Mouse (Mus musculus) kidney, embryonic 15.5 days (tissue): Measurements from ENCODE around the gene Dcxr. TPM values are rescaled to one million over a fixed set of nuclear protein-coding genes. Genes with fewer than 3 reads are reported as not detected.

Experiments
- ATAC-seq: fragments of 200-750 bp; cut with Nextera tagmentation; replicated peaks from 2 replicates; pipeline ENCODE4 v1.8.0; 2017; ENCODE audit warnings: moderate TSS enrichment; ENCODE audit not compliant: low FRiP score
- H3K27ac ChIP-seq: fragments of 300-500 bp; sonication (generic); 2 replicates; pipeline ENCODE4 v1.5.1; 2015; ENCODE audit warnings: mild to moderate bottlenecking, inconsistent platforms
- H3K27me3 ChIP-seq: fragments of 300-500 bp; sonication (generic); 2 replicates; pipeline ENCODE4 v1.6.1; 2015; ENCODE audit warnings: inconsistent platforms
- H3K36me3 ChIP-seq: fragments of 300-500 bp; sonication (generic); 2 replicates; pipeline ENCODE4 v1.6.1; 2015; ENCODE audit warnings: inconsistent platforms
- H3K4me1 ChIP-seq: fragments of 300-500 bp; sonication (generic); 2 replicates; pipeline ENCODE4 v1.6.1; 2015; ENCODE audit warnings: inconsistent platforms
- H3K4me2 ChIP-seq: fragments of 300-500 bp; sonication (generic); 2 replicates; pipeline ENCODE4 v1.6.1; 2015; ENCODE audit warnings: moderate library complexity, mild to moderate bottlenecking, inconsistent platforms
- H3K4me3 ChIP-seq: fragments of 300-500 bp; sonication (generic); replicated peaks from 2 replicates; pipeline ENCODE4 v1.5.1; 2015; ENCODE audit warnings: mild to moderate bottlenecking, inconsistent platforms
- H3K9ac ChIP-seq: fragments of 300-500 bp; sonication (generic); 2 replicates; pipeline ENCODE4 v1.6.1; 2015; ENCODE audit warnings: mild to moderate bottlenecking, inconsistent platforms
- H3K9me3 ChIP-seq: fragments of 300-500 bp; sonication (generic); replicated peaks from 2 replicates; pipeline ENCODE4 v1.6.1; 2016; ENCODE audit warnings: inconsistent platforms
- WGBS: fragments of 180-500 bp; shearing (Covaris S2); methylation state at CpG from one replicate; pipeline ENCODE4 v1.1.7; 2015; ENCODE audit warnings: mixed read lengths; 5-methylcytosine and 5-hydroxymethylcytosine counted together
- polyA plus RNA-seq: library from polyadenylated mRNA; unstranded; fragments of >200 nt; fragmentation: Nextera tagmentation; extraction: Ambion mirVana; gene quantifications from 2 replicates; pipeline ENCODE4 v1.2.1, GENCODE M21; 2015

Gene Dcxr
- polyA plus RNA-seq, 1 experiment from 2014 or later: 32.1 TPM

DNA sequence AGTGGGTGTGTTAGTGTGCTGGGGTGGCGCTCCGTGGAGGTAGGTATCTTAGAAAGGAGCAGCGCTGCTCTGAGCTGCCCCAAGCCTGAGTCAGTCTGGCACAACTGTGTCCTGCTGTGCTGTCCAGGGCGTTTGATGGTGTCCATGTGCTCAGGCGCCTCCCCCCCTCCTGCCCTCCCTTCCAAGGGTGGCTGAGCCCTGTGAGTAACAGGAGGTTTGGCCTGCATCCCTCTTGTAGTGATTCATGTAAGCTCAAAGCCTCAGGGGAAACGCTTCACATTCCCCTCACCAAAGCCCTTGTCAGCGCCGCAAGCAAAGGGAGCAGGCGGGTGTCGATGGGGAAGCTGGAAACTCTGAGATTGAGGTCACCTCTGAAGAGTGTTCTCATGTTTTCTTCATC lies 29.3 kb downstream of the Dcxr start:
- 36% methylated on average over 10 of the region's 10 CpGs for whole genome bisulfite sequencing
- H3K9me3 ChIP-seq: no peaks in the 10 kb centered on the region
- peak; percentile 59 for ATAC-seq
- no peak overlapping the region for H3K4me2 ChIP-seq
- H3K36me3 ChIP-seq: peaks cover 54% of the 10 kb centered on the region
- H3K4me3 ChIP-seq: no peak overlapping the region
- peak overlapping the region; percentile 34 for H3K27ac ChIP-seq
- H3K9ac ChIP-seq: no peak overlapping the region
- peaks cover 48% of the 10 kb centered on the region for H3K4me1 ChIP-seq
- no peaks in the 10 kb centered on the region for H3K27me3 ChIP-seq

DNA sequence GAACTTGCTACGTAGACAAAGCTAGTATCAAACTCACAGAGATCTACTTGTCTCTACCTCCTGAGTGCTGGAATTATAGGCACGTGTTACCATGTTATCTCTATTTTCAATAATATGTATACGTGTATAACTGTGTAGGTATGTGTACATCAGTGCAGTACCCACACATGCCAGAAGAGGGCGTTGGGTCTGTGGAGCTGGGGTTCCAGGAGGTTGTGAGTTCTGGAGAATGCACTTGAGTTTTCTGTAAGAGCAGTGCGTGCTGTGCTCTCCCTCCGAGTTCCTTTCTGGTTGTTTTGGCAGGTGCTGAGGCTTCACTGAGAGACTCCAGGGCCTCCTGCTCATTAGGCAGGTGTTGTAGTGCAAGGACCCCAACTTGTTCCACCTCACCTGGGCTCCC lies 30.5 kb downstream of the Dcxr start:
- ATAC-seq: no peak
- H3K9me3 ChIP-seq: no peaks in the 10 kb centered on the region
- no peak overlapping the region for H3K4me3 ChIP-seq
- WGBS: 92% methylated on average over 6 of the region's 6 CpGs
- peaks cover 46% of the 10 kb centered on the region for H3K36me3 ChIP-seq
- no peak overlapping the region for H3K9ac ChIP-seq
- H3K27me3 ChIP-seq: no peaks in the 10 kb centered on the region
- peaks cover 48% of the 10 kb centered on the region for H3K4me1 ChIP-seq
- peak overlapping the region; percentile 86; the same call in 1 of the 2 replicates for H3K27ac ChIP-seq
- no peak overlapping the region for H3K4me2 ChIP-seq

DNA sequence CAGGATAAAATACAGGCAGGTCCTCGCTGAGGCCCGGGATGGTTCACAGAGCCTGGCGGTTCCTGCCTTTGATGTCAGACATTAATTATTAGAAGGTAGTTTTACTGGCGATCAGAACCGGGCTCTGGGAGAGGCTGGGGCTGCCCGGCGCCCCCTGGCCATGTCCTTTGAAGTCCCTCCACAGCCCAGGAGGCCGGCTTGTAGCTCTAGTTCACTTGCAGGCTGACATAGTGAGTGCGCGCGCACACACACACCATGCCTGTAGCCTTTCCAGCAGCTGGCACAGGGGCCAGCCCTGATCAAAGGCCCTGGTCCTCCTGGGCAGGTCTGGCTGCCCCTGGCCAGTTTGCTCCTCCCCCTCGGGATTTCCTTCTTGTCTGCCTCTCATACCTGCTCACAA lies 31.4 kb downstream of the Dcxr start:
- peaks cover 43% of the 10 kb centered on the region for H3K36me3 ChIP-seq
- H3K27ac ChIP-seq: peak overlapping the region; percentile 86

DNA sequence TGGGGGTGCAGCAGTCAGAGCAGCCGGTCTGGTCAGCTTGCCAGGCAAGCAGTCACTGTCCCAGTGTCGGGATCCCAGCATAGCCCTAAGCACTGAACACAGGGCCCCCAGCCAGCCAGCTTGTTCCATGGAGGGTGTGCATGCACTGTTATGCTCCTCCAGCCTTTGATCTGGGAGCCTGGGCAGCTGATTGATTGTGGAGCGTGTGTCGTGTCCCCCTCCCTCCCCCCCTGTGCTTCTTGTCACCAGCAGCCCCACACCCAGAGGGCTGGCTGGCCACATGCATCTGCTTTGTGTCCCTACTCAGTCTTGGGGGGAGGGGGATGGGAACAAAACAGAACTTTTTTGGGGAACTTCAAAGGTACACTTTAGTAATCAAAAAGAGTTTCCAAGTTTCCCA lies 31.9 kb downstream of the Dcxr start:
- ATAC-seq: peak; percentile 66

More for the DNA sequence above, 31.4 kb downstream of the Dcxr start:
- peak; percentile 84 for ATAC-seq
- Histone ChIP-seq H3K4me2 (peak overlapping the region; percentile 1; the same call in 1 of the 2 replicates), H3K4me1 (peaks cover 48% of the 10 kb centered on the region), H3K9ac (no peak overlapping the region), H3K9me3 (no peaks in the 10 kb centered on the region), H3K27me3 (no peaks in the 10 kb centered on the region), H3K4me3 (no peak overlapping the region)
- 13% methylated on average over 12 of the region's 12 CpGs for WGBS

DNA sequence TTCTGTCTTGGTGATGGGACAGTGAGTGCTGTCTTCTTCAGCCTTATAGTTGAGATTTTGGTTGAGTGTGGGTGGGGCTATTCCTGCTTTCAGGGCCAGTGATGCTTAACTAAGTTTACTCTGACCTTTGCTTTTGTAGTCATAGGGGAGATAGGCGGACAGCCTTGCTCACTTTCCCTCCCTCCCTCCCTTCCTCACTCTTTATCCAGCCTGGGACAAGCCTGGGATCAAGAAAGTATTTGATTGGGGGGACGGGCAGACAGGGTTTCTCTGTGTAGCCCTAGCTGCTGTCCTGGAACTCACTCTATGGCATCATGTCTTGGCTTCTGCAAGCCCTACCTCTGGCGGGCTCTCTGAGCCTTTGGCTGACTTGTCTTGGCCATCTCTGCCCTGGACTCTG lies 33.6 kb downstream of the Dcxr start:
- H3K27ac ChIP-seq: no peak overlapping the region
- no peak overlapping the region for H3K4me3 ChIP-seq
- H3K4me2 ChIP-seq: no peak overlapping the region
- H3K9me3 ChIP-seq: no peaks in the 10 kb centered on the region
- ATAC-seq: no peak
- 79% methylated on average over 3 of the region's 3 CpGs for WGBS
- peaks cover 43% of the 10 kb centered on the region for H3K4me1 ChIP-seq
- peaks cover 45% of the 10 kb centered on the region for H3K36me3 ChIP-seq
- H3K9ac ChIP-seq: no peak overlapping the region
- no peaks in the 10 kb centered on the region for H3K27me3 ChIP-seq

More for the DNA sequence above, 31.9 kb downstream of the Dcxr start:
- H3K36me3 ChIP-seq: peaks cover 43% of the 10 kb centered on the region
- H3K4me3 ChIP-seq: no peak overlapping the region
- H3K27ac ChIP-seq: peak overlapping the region; percentile 86
- 15% methylated on average over 4 of the region's 4 CpGs for WGBS
- H3K4me2 ChIP-seq: peak overlapping the region; percentile 4; the same call in 1 of the 2 replicates
- H3K4me1 ChIP-seq: peaks cover 48% of the 10 kb centered on the region
- no peaks in the 10 kb centered on the region for H3K9me3 ChIP-seq
- no peak overlapping the region for H3K9ac ChIP-seq
- H3K27me3 ChIP-seq: no peaks in the 10 kb centered on the region

DNA sequence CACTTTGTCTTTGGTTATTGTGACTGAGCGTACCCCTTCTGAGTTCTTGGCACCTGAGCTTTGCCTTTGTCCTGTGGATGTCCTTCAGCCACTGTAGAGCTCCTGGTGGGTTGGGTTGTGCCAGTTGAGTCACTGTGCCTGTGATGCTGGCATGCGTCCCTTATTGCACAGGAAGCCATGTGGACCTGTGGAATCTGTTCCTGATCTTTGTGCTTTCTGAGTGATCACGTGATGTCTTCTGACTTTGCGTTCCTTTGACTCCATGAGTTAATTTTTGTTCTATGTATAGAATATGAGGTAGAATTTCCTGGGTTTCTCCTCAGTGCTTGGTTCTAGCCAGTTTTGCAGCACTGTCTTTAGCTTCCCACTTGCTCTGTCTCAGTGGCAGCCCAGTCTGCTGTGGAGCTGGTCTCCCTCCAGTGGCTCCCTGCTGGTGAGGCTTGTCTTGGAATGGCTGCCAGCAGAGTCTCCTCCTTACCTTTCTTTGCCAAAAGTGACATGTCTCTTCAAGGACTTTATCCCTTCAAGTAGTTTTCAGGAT lies 34.5 kb downstream of the Dcxr start:
- H3K4me1 ChIP-seq: peaks cover 34% of the 10 kb centered on the region
- no peak overlapping the region for H3K4me2 ChIP-seq
- peaks cover 52% of the 10 kb centered on the region for H3K36me3 ChIP-seq
- 88% methylated on average over 4 of the region's 4 CpGs for WGBS
- H3K9me3 ChIP-seq: no peaks in the 10 kb centered on the region
- H3K4me3 ChIP-seq: no peak overlapping the region
- ATAC-seq: no peak
- no peaks in the 10 kb centered on the region for H3K27me3 ChIP-seq
- peak overlapping the region; percentile 33; the same call in 1 of the 2 replicates for H3K27ac ChIP-seq
- H3K9ac ChIP-seq: no peak overlapping the region

DNA sequence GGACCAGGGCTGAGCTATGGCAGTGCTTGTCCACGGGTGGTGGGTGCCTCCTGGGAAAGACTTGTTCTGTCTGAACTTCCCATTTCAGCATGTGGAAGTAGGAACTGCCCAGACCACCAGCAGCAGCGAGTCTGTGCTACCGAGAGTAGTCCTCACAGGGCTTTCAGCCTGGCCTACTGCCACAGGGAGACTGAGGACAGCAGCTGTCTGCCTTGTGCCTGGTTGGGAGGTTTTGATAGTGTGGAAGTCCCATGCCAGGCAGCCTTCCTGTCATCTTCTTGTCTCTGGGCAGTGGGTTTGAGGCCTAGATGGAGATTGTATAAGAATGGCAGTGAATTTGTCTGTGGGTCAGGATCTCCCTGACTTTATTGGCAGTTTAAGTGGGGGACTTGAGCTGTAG lies 37.7 kb downstream of the Dcxr start:
- ATAC-seq: no peak
- peaks cover 69% of the 10 kb centered on the region for H3K36me3 ChIP-seq
- no peak overlapping the region for H3K27ac ChIP-seq
- no peak overlapping the region for H3K4me2 ChIP-seq
- no peaks in the 10 kb centered on the region for H3K27me3 ChIP-seq
- peaks cover 2% of the 10 kb centered on the region for H3K4me1 ChIP-seq
- no peak overlapping the region for H3K4me3 ChIP-seq
- no peaks in the 10 kb centered on the region for H3K9me3 ChIP-seq
- 85% methylated on average over 3 of the region's 3 CpGs for WGBS
- no peak overlapping the region for H3K9ac ChIP-seq

DNA sequence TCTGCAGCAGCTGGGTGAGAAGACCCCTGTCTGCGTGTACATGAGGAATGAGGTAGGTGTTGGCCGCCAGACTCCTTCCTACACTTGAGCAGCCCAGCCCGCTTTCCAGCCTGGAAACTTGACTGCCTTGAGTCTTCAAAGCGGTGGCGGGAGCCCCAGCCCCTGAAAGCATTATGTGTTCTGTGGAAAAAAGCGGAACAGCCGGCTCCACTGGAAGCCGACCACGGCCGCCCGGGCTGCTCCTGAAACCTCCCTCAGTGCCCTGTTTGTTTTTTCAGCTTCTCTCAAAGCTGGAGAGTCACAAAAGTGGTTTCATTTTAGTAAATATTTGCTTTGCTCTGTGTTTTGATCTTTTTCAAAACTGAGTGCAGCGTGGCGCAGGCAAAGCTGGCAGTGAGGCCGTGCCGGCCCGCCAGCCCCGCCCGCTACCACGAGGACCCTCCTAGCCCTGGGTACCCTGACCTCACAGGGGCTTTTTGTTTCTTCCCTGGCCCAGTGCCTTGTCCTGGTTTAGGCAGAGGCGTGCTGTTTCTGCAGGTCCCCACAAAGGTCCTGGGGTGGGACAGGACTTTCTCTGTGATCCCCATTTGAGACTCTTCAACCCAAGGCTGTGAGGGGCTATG lies 40.3 kb downstream of the Dcxr start:
- Histone ChIP-seq H3K27me3 (no peaks in the 10 kb centered on the region), H3K27ac (peak overlapping the region; percentile 30; the same call in 1 of the 2 replicates), H3K4me1 (no peaks in the 10 kb centered on the region), H3K4me3 (no peak overlapping the region), H3K9ac (no peak overlapping the region), H3K4me2 (no peak overlapping the region), H3K9me3 (no peaks in the 10 kb centered on the region), H3K36me3 (peaks cover 73% of the 10 kb centered on the region)
- WGBS: 76% methylated on average over 20 of the region's 20 CpGs
- no peak for ATAC-seq

DNA sequence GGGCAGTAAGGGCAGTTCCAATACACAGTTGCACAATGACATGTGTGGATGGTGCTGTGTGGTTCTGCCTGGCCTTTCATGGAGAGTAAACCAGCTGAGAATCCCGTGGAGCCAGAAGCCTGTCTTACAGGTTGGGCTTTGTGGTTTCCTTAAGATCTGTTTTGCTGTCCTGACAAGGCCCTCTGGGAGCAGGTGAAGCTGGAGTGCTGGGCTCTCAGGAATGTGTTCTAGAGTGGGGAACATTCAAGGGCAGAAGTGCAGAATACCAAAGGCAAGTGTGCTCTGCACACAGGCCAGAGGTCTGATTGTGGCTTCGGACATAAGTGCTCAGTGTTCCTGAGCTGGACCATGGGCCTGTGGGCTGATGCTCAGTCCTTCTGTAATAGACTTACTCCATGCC lies 42.4 kb downstream of the Dcxr start:
- H3K4me3 ChIP-seq: no peak overlapping the region
- H3K9me3 ChIP-seq: no peaks in the 10 kb centered on the region
- no peak overlapping the region for H3K27ac ChIP-seq
- WGBS: 83% methylated on average over 2 of the region's 2 CpGs
- no peaks in the 10 kb centered on the region for H3K27me3 ChIP-seq
- H3K4me2 ChIP-seq: no peak overlapping the region
- no peak for ATAC-seq
- H3K4me1 ChIP-seq: no peaks in the 10 kb centered on the region
- H3K9ac ChIP-seq: no peak overlapping the region
- H3K36me3 ChIP-seq: peaks cover 80% of the 10 kb centered on the region

DNA sequence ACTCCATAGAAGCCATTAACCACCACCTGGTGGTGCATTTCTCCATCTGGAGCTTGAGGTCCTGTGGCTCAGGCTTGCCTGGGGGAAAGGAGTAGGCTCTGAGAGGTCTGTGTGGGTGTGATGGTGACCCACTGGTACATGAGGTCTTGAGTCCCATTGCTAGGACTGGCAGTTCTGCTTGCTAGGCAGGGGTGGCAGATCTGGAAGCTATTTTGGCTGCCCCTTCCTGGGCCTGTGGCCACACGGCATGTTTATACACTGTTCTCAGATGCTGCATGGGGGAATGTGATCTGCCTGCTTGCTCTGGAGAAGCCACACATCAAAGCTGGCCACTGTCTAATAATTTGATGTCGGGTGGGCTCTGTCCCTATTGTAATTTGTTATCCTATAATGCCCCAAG lies 43.0 kb downstream of the Dcxr start:
- no peak overlapping the region for H3K27ac ChIP-seq
- no peaks in the 10 kb centered on the region for H3K4me1 ChIP-seq
- peaks cover 82% of the 10 kb centered on the region for H3K36me3 ChIP-seq
- 57% methylated on average over 2 of the region's 2 CpGs for WGBS
- H3K27me3 ChIP-seq: no peaks in the 10 kb centered on the region
- H3K9me3 ChIP-seq: no peaks in the 10 kb centered on the region
- ATAC-seq: no peak
- H3K4me3 ChIP-seq: no peak overlapping the region
- no peak overlapping the region for H3K4me2 ChIP-seq
- H3K9ac ChIP-seq: no peak overlapping the region

DNA sequence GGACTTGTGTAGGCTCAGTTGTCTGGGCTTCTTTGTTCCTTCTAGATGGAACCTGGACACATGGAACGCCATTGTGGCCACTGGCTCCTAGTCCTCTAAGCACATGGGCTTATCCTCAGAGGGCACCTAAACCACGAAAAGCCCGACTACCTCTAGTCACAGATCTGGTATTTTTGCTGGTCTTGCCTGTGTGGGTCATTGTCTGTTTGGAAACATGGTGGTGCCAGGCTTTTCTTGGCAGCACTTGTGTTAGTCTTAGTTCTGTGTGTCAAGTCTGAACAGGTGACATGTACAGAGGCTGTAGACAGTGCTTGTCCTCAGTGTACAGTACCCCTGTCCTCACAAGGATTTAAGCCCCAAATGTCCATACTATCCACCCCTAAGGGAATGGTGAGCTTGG lies 43.5 kb downstream of the Dcxr start:
- WGBS: 88% methylated on average over 3 of the region's 3 CpGs

DNA sequence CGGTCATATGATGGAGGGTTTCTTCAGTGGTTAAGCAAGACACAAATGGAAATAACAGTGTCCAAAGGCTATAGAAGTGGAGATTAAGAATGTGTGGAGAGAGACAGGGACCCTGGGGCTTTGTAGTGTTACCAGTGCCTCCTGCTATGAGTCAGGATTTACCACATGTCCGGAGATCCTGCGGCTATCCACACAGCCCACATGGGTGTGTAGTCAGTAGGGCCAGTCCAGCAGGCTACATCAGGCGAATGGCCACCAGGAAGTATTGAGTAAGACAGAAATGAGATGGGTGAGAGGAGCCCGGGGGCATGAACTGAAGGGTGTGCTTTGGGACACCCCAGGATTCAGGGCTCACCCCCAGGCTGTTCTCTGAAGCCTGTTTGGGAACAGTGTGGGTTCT lies 44.4 kb downstream of the Dcxr start:
- WGBS: 95% methylated on average over 5 of the region's 5 CpGs
- no peak overlapping the region for H3K27ac ChIP-seq
- no peak for ATAC-seq
- no peaks in the 10 kb centered on the region for H3K9me3 ChIP-seq
- no peak overlapping the region for H3K9ac ChIP-seq
- H3K4me1 ChIP-seq: no peaks in the 10 kb centered on the region
- H3K27me3 ChIP-seq: no peaks in the 10 kb centered on the region
- no peak overlapping the region for H3K4me2 ChIP-seq
- H3K36me3 ChIP-seq: peaks cover 84% of the 10 kb centered on the region
- H3K4me3 ChIP-seq: no peak overlapping the region

More for the DNA sequence above, 43.5 kb downstream of the Dcxr start:
- Histone ChIP-seq H3K4me2 (no peak overlapping the region), H3K27me3 (no peaks in the 10 kb centered on the region), H3K9ac (no peak overlapping the region), H3K9me3 (no peaks in the 10 kb centered on the region), H3K4me1 (no peaks in the 10 kb centered on the region), H3K36me3 (peaks cover 82% of the 10 kb centered on the region), H3K4me3 (no peak overlapping the region), H3K27ac (no peak overlapping the region)
- no peak for ATAC-seq

DNA sequence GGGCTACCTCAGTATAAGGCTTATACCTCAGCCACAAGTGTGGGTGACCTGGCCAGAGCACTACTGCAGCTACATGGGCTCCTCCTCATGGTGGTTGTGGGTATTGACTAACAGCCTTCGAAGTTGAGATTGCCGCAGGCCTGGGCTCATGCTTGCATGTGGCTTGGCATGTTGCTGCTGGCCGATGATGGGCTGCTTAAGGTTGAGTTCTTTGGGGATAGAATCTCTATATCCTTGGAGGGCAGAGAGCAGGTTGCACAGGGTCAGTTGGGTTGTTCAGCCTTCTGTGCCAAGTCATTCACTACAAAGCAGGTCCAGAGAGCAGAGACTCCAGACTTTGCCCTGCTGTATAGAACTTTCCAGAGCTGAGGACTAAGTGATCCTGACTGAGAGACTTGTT lies 47.2 kb downstream of the Dcxr start:
- ATAC-seq: no peak
- Histone ChIP-seq H3K27ac (no peak overlapping the region), H3K9ac (no peak overlapping the region), H3K36me3 (peaks cover 82% of the 10 kb centered on the region), H3K4me1 (0 out of 2 replicates have a peak, but pooled peaks cover 2% of the 10 kb centered on the region), H3K4me3 (no peak overlapping the region), H3K4me2 (no peak overlapping the region), H3K27me3 (no peaks in the 10 kb centered on the region), H3K9me3 (no peaks in the 10 kb centered on the region)
- WGBS: 84% methylated on average over 3 of the region's 3 CpGs
